Mouse (Mus musculus) leukemia stem cell, adult 10-12 weeks (primary cell): Measurements from ENCODE around the gene Gm13084. TPM values are rescaled to one million over a fixed set of nuclear protein-coding genes. Genes with fewer than 3 reads are reported as not detected.

Experiments used
- polyA plus RNA-seq: library from polyadenylated mRNA; stranded (reverse); fragments of >175 nt; gene quantifications from 2 replicates; pipeline ENCODE4 v1.2.3, GENCODE M21; 2012; ENCODE audit warnings: low replicate concordance

Gm13084 gene
- polyA plus RNA-seq = not detected in 2 replicates

DNA sequence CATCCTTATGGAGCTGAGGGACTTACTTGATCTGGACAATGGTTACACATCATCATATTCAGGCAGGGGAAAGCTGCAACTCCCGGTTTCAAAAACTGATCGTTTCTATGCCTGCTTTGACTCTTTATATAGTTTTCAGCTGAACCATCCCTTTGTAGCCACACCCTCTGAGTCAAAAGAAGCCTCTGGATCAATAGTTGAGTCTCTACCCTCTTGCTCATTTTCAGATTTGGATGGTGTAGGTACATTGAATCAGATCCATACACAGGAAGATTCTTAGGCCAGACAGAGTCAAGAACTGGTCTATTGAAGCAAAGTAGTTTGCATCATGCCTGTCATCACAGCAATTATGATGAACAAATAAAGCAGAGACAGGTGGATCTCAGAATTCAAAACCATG, at the start of gene Gm13084:
TSS of gene Gm13084 (minus strand) at position 101 of the 400 bp plus-strand sequence.

DNA sequence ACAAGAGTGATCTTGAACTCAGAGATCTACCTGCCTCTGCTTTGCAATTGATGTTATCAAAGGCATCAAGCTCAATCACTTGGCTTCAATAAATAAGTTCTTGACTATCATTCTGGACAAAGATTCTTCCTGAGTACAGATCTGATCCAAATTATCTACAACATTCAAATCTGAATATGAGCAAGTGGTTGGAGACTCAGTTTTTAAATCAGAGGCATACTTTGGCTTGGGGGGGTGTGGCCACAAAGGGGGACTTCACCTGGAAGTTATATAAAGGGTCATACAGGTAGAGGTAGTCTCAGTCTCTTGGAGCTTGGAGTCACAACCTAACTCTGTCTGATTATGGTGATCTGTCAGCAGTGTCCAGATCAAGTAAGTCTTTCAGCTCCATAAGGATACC, 30.3 kb upstream of the Gm13084 start, which contains the start of gene Gm13103:
TSS of gene Gm13103 (plus strand) at position 301 of the 400 bp plus-strand sequence.

DNA sequence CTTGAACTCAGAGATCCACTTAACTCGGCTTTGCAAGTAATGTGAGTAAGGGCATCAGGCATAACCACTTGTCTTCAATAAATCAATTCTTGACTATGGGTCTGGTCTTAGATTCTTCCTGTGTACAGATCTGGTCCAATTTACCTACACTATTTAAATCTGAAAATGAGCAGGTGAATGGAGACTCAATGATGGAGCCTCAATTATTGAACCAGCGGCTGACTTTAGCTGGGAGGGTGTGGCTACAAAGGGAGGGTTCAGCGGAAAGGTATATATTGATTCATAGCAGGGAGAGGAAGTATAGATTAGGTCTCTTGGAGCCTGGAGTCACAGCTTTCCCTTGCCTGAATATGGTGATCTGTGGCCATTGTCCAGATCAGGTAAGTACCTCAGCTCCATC, 26.8 kb downstream of the Gm13084 start, which contains the start of gene Gm13023:
TSS of gene Gm13023 (plus strand) at position 301 of the 400 bp plus-strand sequence.

Other genes starting within 250 kb of the Gm13084 start
- 0.07 TPM in 1 of 2 replicates, not detected in the other for gene Gm13083, start 201.1 kb downstream of the Gm13084 start, polyA plus RNA-seq
- not detected in 2 replicates for gene Gm13088, start 158.8 kb downstream of the Gm13084 start, polyA plus RNA-seq
- not detected in 2 replicates for gene Gm13089, start 113.4 kb downstream of the Gm13084 start, polyA plus RNA-seq
- gene Gm13078, start 96.6 kb downstream of the Gm13084 start, polyA plus RNA-seq = not detected in 2 replicates
- gene Gm13023, start 26.7 kb downstream of the Gm13084 start, polyA plus RNA-seq = not detected in 2 replicates
- gene Gm13103, start 30.4 kb upstream of the Gm13084 start, polyA plus RNA-seq = not detected in 2 replicates
- not detected in 2 replicates for gene Pramef6, start 84.3 kb upstream of the Gm13084 start, polyA plus RNA-seq
- gene Pramef25, start 134.9 kb upstream of the Gm13084 start, polyA plus RNA-seq = not detected in 2 replicates
- not detected in 2 replicates for gene Gm13101, start 150.9 kb upstream of the Gm13084 start, polyA plus RNA-seq
- gene Pramef17, start 178.3 kb upstream of the Gm13084 start, polyA plus RNA-seq = not detected in 2 replicates
- gene Pramel4, start 243.0 kb upstream of the Gm13084 start, polyA plus RNA-seq = not detected in 2 replicates